Mouse (Mus musculus) hindbrain, embryonic 14.5 days (tissue): ENCODE measurements at regions not wholly inside any gene's neighbourhood (a gene's known extent, or its start where the extent isn't known, plus 50 kb on each side); places are given as distances from the start of the nearest gene placed in this dataset.

Source experiments
- ATAC-seq: fragments of 200-750 bp; cut with Nextera tagmentation; 2 replicates; pipeline ENCODE4 v1.8.0; 2017; ENCODE audit warnings: moderate number of reproducible peaks, mild to moderate bottlenecking, moderate TSS enrichment, moderate library complexity; ENCODE audit not compliant: low FRiP score
- DNase-seq: peaks from one replicate; pipeline ENCODE4 v3.0.0-alpha.2; 2015; ENCODE audit warnings: low spot score
- H3K27ac ChIP-seq: fragments of 300-500 bp; sonication (generic); 2 replicates; pipeline ENCODE4 v1.5.1; 2014; ENCODE audit warnings: mild to moderate bottlenecking, moderate library complexity
- H3K27me3 ChIP-seq: fragments of 300-500 bp; sonication (generic); 2 replicates; pipeline ENCODE4 v1.6.1; 2014; ENCODE audit warnings: mild to moderate bottlenecking, low read length, mixed read lengths; ENCODE audit not compliant: control insufficient read depth, insufficient read depth
- H3K36me3 ChIP-seq: fragments of 300-500 bp; sonication (generic); replicated peaks from 2 replicates; pipeline ENCODE4 v1.6.1; 2014; ENCODE audit not compliant: control insufficient read depth, insufficient read depth
- H3K4me1 ChIP-seq: fragments of 300-500 bp; sonication (generic); replicated peaks from 2 replicates; pipeline ENCODE4 v1.6.1; 2014; ENCODE audit warnings: antibody characterized with exemption, low read length, mixed read lengths; ENCODE audit not compliant: control insufficient read depth, insufficient read depth
- H3K4me2 ChIP-seq: fragments of 300-500 bp; sonication (generic); replicated peaks from 2 replicates; pipeline ENCODE4 v1.6.1; 2014; ENCODE audit warnings: mild to moderate bottlenecking, moderate library complexity
- H3K4me3 ChIP-seq: fragments of 300-500 bp; sonication (generic); replicated peaks from 2 replicates; pipeline ENCODE4 v1.5.1; 2014; ENCODE audit warnings: mild to moderate bottlenecking, low read length
- H3K9ac ChIP-seq: fragments of 300-500 bp; sonication (generic); 2 replicates; pipeline ENCODE4 v1.6.1; 2014
- H3K9me3 ChIP-seq: fragments of 300-500 bp; sonication (generic); 2 replicates; pipeline ENCODE4 v1.6.1; 2016; ENCODE audit warnings: low read length; ENCODE audit not compliant: control insufficient read depth
- WGBS: fragments of 180-500 bp; shearing (Covaris S2); extraction: QIAGEN DNeasy Blood & Tissue Kit; methylation state at CpG from one replicate; pipeline ENCODE4 v1.1.7; 2014; 5-methylcytosine and 5-hydroxymethylcytosine counted together

- Histone ChIP-seq H3K36me3 (no peaks in the 10 kb centered on the region), H3K9me3 (peaks cover 12% of the 10 kb centered on the region; the same call in 1 of the 2 replicates), H3K9ac (no peak overlapping the region), H3K4me1 (no peaks in the 10 kb centered on the region), H3K4me2 (no peak overlapping the region), H3K4me3 (no peak overlapping the region), H3K27me3 (no peaks in the 10 kb centered on the region), H3K27ac (no peak overlapping the region)
- no peak for DNase-seq
- no peak for ATAC-seq
- WGBS: 74% methylated on average over 1 of the region's 1 CpGs
Measured at GRCm38 (mm10) chr1:81677768-81678400, 555.0 kb upstream of the Gm9747 start.

GRCm38 (mm10) chr1:81696129-81696528 lies 536.8 kb upstream of the Gm9747 start:
- H3K4me1 ChIP-seq: no peaks in the 10 kb centered on the region
- no peak overlapping the region for H3K9ac ChIP-seq
- ATAC-seq (no peak), DNase-seq (no peak)
- H3K27ac ChIP-seq: no peak overlapping the region
- H3K36me3 ChIP-seq: no peaks in the 10 kb centered on the region
- H3K9me3 ChIP-seq: no peaks in the 10 kb centered on the region
- H3K4me3 ChIP-seq: no peak overlapping the region
- no peak overlapping the region for H3K4me2 ChIP-seq
- no peaks in the 10 kb centered on the region for H3K27me3 ChIP-seq

- H3K36me3 ChIP-seq: no peaks in the 10 kb centered on the region
- ATAC-seq (no peak), DNase-seq (no peak)
- WGBS: 88% methylated on average over 4 of the region's 4 CpGs
- H3K9ac ChIP-seq: no peak overlapping the region
- H3K4me2 ChIP-seq: no peak overlapping the region
- no peak overlapping the region for H3K27ac ChIP-seq
- H3K9me3 ChIP-seq: no peaks in the 10 kb centered on the region
- H3K4me3 ChIP-seq: no peak overlapping the region
- H3K4me1 ChIP-seq: no peaks in the 10 kb centered on the region
- no peaks in the 10 kb centered on the region for H3K27me3 ChIP-seq
Measured at GRCm38 (mm10) chr1:81709169-81709568, 523.7 kb upstream of the Gm9747 start.

- Histone ChIP-seq H3K36me3 (no peaks in the 10 kb centered on the region), H3K9ac (no peak overlapping the region)
- 82% methylated on average over 6 of the region's 6 CpGs for WGBS
Measured at GRCm38 (mm10) chr1:81717091-81717490, 515.8 kb upstream of the Gm9747 start.

GRCm38 (mm10) chr1:81718233-81718632 lies 514.7 kb upstream of the Gm9747 start:
- Histone ChIP-seq H3K27ac (no peak overlapping the region), H3K4me1 (no peaks in the 10 kb centered on the region), H3K9ac (no peak overlapping the region), H3K4me2 (no peak overlapping the region), H3K9me3 (no peaks in the 10 kb centered on the region), H3K27me3 (no peaks in the 10 kb centered on the region), H3K36me3 (no peaks in the 10 kb centered on the region), H3K4me3 (no peak overlapping the region)
- no peak for ATAC-seq
- DNase-seq: no peak

More at GRCm38 (mm10) chr1:81717091-81717490, 515.8 kb upstream of the Gm9747 start:
- Histone ChIP-seq H3K4me1 (no peaks in the 10 kb centered on the region), H3K4me3 (no peak overlapping the region), H3K9me3 (no peaks in the 10 kb centered on the region), H3K27ac (no peak overlapping the region), H3K4me2 (no peak overlapping the region), H3K27me3 (no peaks in the 10 kb centered on the region)
- DNase-seq: no peak
- no peak for ATAC-seq

GRCm38 (mm10) chr1:81724859-81725258 lies 508.1 kb upstream of the Gm9747 start:
- Histone ChIP-seq H3K4me2 (no peak overlapping the region), H3K27me3 (no peaks in the 10 kb centered on the region), H3K9ac (no peak overlapping the region), H3K36me3 (no peaks in the 10 kb centered on the region), H3K4me1 (no peaks in the 10 kb centered on the region), H3K27ac (no peak overlapping the region), H3K4me3 (no peak overlapping the region), H3K9me3 (no peaks in the 10 kb centered on the region)
- WGBS: 94% methylated on average over 2 of the region's 2 CpGs
- no peak for DNase-seq
- ATAC-seq: no peak

- ATAC-seq: no peak
- Histone ChIP-seq H3K36me3 (no peaks in the 10 kb centered on the region), H3K9me3 (no peaks in the 10 kb centered on the region), H3K4me3 (no peak overlapping the region), H3K27me3 (no peaks in the 10 kb centered on the region), H3K9ac (no peak overlapping the region), H3K4me2 (no peak overlapping the region), H3K27ac (no peak overlapping the region), H3K4me1 (no peaks in the 10 kb centered on the region)
- no peak for DNase-seq
- WGBS: 86% methylated on average over 2 of the region's 2 CpGs
Measured at GRCm38 (mm10) chr1:81726268-81727132, 506.4 kb upstream of the Gm9747 start.

- DNase-seq: no peak
- Histone ChIP-seq H3K27me3 (no peaks in the 10 kb centered on the region), H3K4me2 (no peak overlapping the region), H3K27ac (no peak overlapping the region), H3K36me3 (no peaks in the 10 kb centered on the region), H3K4me3 (no peak overlapping the region), H3K4me1 (0 out of 2 replicates have a peak, but pooled peaks cover 4% of the 10 kb centered on the region), H3K9me3 (no peaks in the 10 kb centered on the region), H3K9ac (no peak overlapping the region)
- 46% methylated on average over 6 of the region's 6 CpGs for WGBS
- no peak for ATAC-seq
Measured at GRCm38 (mm10) chr1:81737111-81737833, 495.6 kb upstream of the Gm9747 start.

- Histone ChIP-seq H3K4me2 (no peak overlapping the region), H3K9ac (no peak overlapping the region), H3K9me3 (no peaks in the 10 kb centered on the region), H3K27me3 (no peaks in the 10 kb centered on the region), H3K36me3 (no peaks in the 10 kb centered on the region), H3K4me1 (0 out of 2 replicates have a peak, but pooled peaks cover 4% of the 10 kb centered on the region), H3K4me3 (no peak overlapping the region), H3K27ac (no peak overlapping the region)
- DNase-seq: no peak
- ATAC-seq: no peak
- WGBS: 23% methylated on average over 2 of the region's 2 CpGs
Measured at GRCm38 (mm10) chr1:81738384-81738783, 494.5 kb upstream of the Gm9747 start.
